Mouse (Mus musculus) midbrain, embryonic 15.5 days (tissue): ENCODE results near the gene Tmem74b. TPM values are rescaled to one million over a fixed set of nuclear protein-coding genes. Genes with fewer than 3 reads are reported as not detected.

Experiments
- ATAC-seq: fragments of 200-750 bp; cut with Nextera tagmentation; replicated peaks from 2 replicates; pipeline ENCODE4 v1.8.0; 2017; ENCODE audit warnings: moderate TSS enrichment
- H3K27ac ChIP-seq: fragments of 300-500 bp; sonication (generic); 2 replicates; pipeline ENCODE4 v1.5.1; 2015; ENCODE audit warnings: mild to moderate bottlenecking, inconsistent platforms
- H3K27me3 ChIP-seq: fragments of 300-500 bp; sonication (generic); replicated peaks from 2 replicates; pipeline ENCODE4 v1.6.1; 2015; ENCODE audit warnings: inconsistent platforms
- H3K36me3 ChIP-seq: fragments of 300-500 bp; sonication (generic); replicated peaks from 2 replicates; pipeline ENCODE4 v1.6.1; 2015; ENCODE audit warnings: inconsistent platforms
- H3K4me1 ChIP-seq: fragments of 300-500 bp; sonication (generic); 2 replicates; pipeline ENCODE4 v1.6.1; 2015; ENCODE audit warnings: inconsistent platforms
- H3K4me2 ChIP-seq: fragments of 300-500 bp; sonication (generic); 2 replicates; pipeline ENCODE4 v1.6.1; 2015; ENCODE audit warnings: inconsistent platforms, mild to moderate bottlenecking, moderate library complexity
- H3K4me3 ChIP-seq: fragments of 300-500 bp; sonication (generic); 2 replicates; pipeline ENCODE4 v1.5.1; 2015; ENCODE audit warnings: mild to moderate bottlenecking, inconsistent platforms
- H3K9ac ChIP-seq: fragments of 300-500 bp; sonication (generic); 2 replicates; pipeline ENCODE4 v1.6.1; 2015; ENCODE audit warnings: mild to moderate bottlenecking, inconsistent platforms
- H3K9me3 ChIP-seq: fragments of 300-500 bp; sonication (generic); 2 replicates; pipeline ENCODE4 v1.6.1; 2016; ENCODE audit warnings: inconsistent platforms
- WGBS: fragments of 180-500 bp; shearing (Covaris S2); methylation state at CpG from one replicate; pipeline ENCODE4 v1.1.7; 2015; ENCODE audit warnings: mixed read lengths; 5-methylcytosine and 5-hydroxymethylcytosine counted together
- polyA plus RNA-seq: library from polyadenylated mRNA; unstranded; fragments of >200 nt; fragmentation: Nextera tagmentation; extraction: Ambion mirVana; gene quantifications from 2 replicates; pipeline ENCODE4 v1.2.1, GENCODE M21; 2015

Gene Tmem74b
- polyA plus RNA-seq, 1 experiment from 2014 or later: 29.9 TPM

GRCm38 (mm10) chr2:151715526-151715925 is 13.7 kb downstream of the Tmem74b start:
- Histone ChIP-seq H3K9ac (no peak overlapping the region), H3K4me2 (no peak overlapping the region), H3K9me3 (no peaks in the 10 kb centered on the region), H3K27me3 (no peaks in the 10 kb centered on the region), H3K4me3 (no peak overlapping the region), H3K27ac (no peak overlapping the region), H3K36me3 (peaks cover 39% of the 10 kb centered on the region), H3K4me1 (no peaks in the 10 kb centered on the region)
- 97% methylated on average over 4 of the region's 4 CpGs for WGBS
- ATAC-seq: no peak

GRCm38 (mm10) chr2:151716318-151717055 is 14.7 kb downstream of the Tmem74b start:
- peaks cover 42% of the 10 kb centered on the region for H3K36me3 ChIP-seq
- H3K4me1 ChIP-seq: no peaks in the 10 kb centered on the region
- 97% methylated on average over 2 of the region's 2 CpGs for WGBS
- no peaks in the 10 kb centered on the region for H3K27me3 ChIP-seq
- H3K4me3 ChIP-seq: no peak overlapping the region
- H3K9me3 ChIP-seq: no peaks in the 10 kb centered on the region
- H3K9ac ChIP-seq: no peak overlapping the region
- H3K27ac ChIP-seq: no peak overlapping the region
- no peak overlapping the region for H3K4me2 ChIP-seq
- no peak for ATAC-seq

- Histone ChIP-seq H3K27ac (no peak overlapping the region), H3K9ac (no peak overlapping the region), H3K27me3 (no peaks in the 10 kb centered on the region), H3K4me3 (no peak overlapping the region), H3K4me1 (no peaks in the 10 kb centered on the region), H3K9me3 (no peaks in the 10 kb centered on the region), H3K36me3 (peaks cover 63% of the 10 kb centered on the region), H3K4me2 (no peak overlapping the region)
- no peak for ATAC-seq
- 92% methylated on average over 2 of the region's 2 CpGs for WGBS
These were observed 22.3 kb downstream of the Tmem74b start for GRCm38 (mm10) chr2:151724094-151724493.

- WGBS: 90% methylated on average over 8 of the region's 8 CpGs
- H3K4me1 ChIP-seq: no peaks in the 10 kb centered on the region
- no peaks in the 10 kb centered on the region for H3K9me3 ChIP-seq
- no peak overlapping the region for H3K27ac ChIP-seq
- no peak for ATAC-seq
- H3K9ac ChIP-seq: no peak overlapping the region
- H3K4me2 ChIP-seq: no peak overlapping the region
- H3K27me3 ChIP-seq: no peaks in the 10 kb centered on the region
- peaks cover 41% of the 10 kb centered on the region for H3K36me3 ChIP-seq
- no peak overlapping the region for H3K4me3 ChIP-seq
These were observed 31.5 kb downstream of the Tmem74b start for GRCm38 (mm10) chr2:151733151-151733865.

- Histone ChIP-seq H3K27me3 (no peaks in the 10 kb centered on the region), H3K9me3 (no peaks in the 10 kb centered on the region), H3K36me3 (peaks cover 22% of the 10 kb centered on the region), H3K27ac (no peak overlapping the region), H3K4me2 (no peak overlapping the region), H3K9ac (no peak overlapping the region), H3K4me1 (peaks cover 21% of the 10 kb centered on the region), H3K4me3 (no peak overlapping the region)
- ATAC-seq: no peak
- WGBS: 98% methylated on average over 6 of the region's 6 CpGs
These were observed 33.6 kb downstream of the Tmem74b start for GRCm38 (mm10) chr2:151735422-151735821.

GRCm38 (mm10) chr2:151738460-151738859 is 36.7 kb downstream of the Tmem74b start:
- Histone ChIP-seq H3K9ac (no peak overlapping the region), H3K27me3 (no peaks in the 10 kb centered on the region), H3K27ac (no peak overlapping the region), H3K4me2 (no peak overlapping the region), H3K36me3 (peaks cover 13% of the 10 kb centered on the region; the same call in 1 of the 2 replicates), H3K4me1 (peaks cover 28% of the 10 kb centered on the region), H3K9me3 (no peaks in the 10 kb centered on the region), H3K4me3 (no peak overlapping the region)
- no peak for ATAC-seq
- WGBS: 88% methylated on average over 4 of the region's 4 CpGs

GRCm38 (mm10) chr2:151739081-151739480 is 37.3 kb downstream of the Tmem74b start:
- Histone ChIP-seq H3K27ac (no peak overlapping the region), H3K27me3 (0 out of 2 replicates have a peak, but pooled peaks cover 4% of the 10 kb centered on the region), H3K36me3 (peaks cover 8% of the 10 kb centered on the region; the same call in 1 of the 2 replicates), H3K4me1 (peaks cover 28% of the 10 kb centered on the region), H3K4me3 (peak overlapping the region; percentile 64; the same call in 1 of the 2 replicates), H3K9ac (no peak overlapping the region), H3K4me2 (no peak overlapping the region), H3K9me3 (no peaks in the 10 kb centered on the region)
- 95% methylated on average over 3 of the region's 3 CpGs for WGBS
- no peak for ATAC-seq

GRCm38 (mm10) chr2:151739505-151739904 is 37.7 kb downstream of the Tmem74b start:
- Histone ChIP-seq H3K9me3 (no peaks in the 10 kb centered on the region), H3K4me2 (peak overlapping the region; percentile 78), H3K27me3 (0 out of 2 replicates have a peak, but pooled peaks cover 4% of the 10 kb centered on the region), H3K36me3 (peaks cover 5% of the 10 kb centered on the region; the same call in 1 of the 2 replicates), H3K9ac (no peak overlapping the region), H3K27ac (no peak overlapping the region), H3K4me3 (peak overlapping the region; percentile 64), H3K4me1 (peaks cover 28% of the 10 kb centered on the region)
- no peak for ATAC-seq
- 94% methylated on average over 7 of the region's 7 CpGs for WGBS

GRCm38 (mm10) chr2:151740741-151741526 is 39.1 kb downstream of the Tmem74b start:
- peak; percentile 95 for ATAC-seq
- Histone ChIP-seq H3K4me3 (peak overlapping the region; percentile 64), H3K9me3 (no peaks in the 10 kb centered on the region), H3K9ac (peak overlapping the region; percentile 74), H3K27ac (peak overlapping the region; percentile 75), H3K4me1 (peaks cover 28% of the 10 kb centered on the region), H3K27me3 (0 out of 2 replicates have a peak, but pooled peaks cover 4% of the 10 kb centered on the region), H3K4me2 (peak overlapping the region; percentile 78), H3K36me3 (no peaks in the 10 kb centered on the region)
- WGBS: under 1% methylated on average over 61 of the region's 61 CpGs

- H3K36me3 ChIP-seq: no peaks in the 10 kb centered on the region
- H3K4me3 ChIP-seq: no peak overlapping the region
- H3K4me2 ChIP-seq: no peak overlapping the region
- 97% methylated on average over 1 of the region's 1 CpGs for WGBS
- H3K4me1 ChIP-seq: peaks cover 28% of the 10 kb centered on the region
- no peak overlapping the region for H3K27ac ChIP-seq
- ATAC-seq: no peak
- H3K9ac ChIP-seq: no peak overlapping the region
- H3K9me3 ChIP-seq: no peaks in the 10 kb centered on the region
- H3K27me3 ChIP-seq: peaks cover 5% of the 10 kb centered on the region; the same call in 1 of the 2 replicates
These were observed 40.3 kb downstream of the Tmem74b start for GRCm38 (mm10) chr2:151742084-151742483.

GRCm38 (mm10) chr2:151742850-151743679 is 41.3 kb downstream of the Tmem74b start:
- Histone ChIP-seq H3K4me1 (peaks cover 28% of the 10 kb centered on the region), H3K4me3 (no peak overlapping the region), H3K9ac (no peak overlapping the region), H3K27me3 (peaks cover 10% of the 10 kb centered on the region; the same call in 1 of the 2 replicates), H3K9me3 (no peaks in the 10 kb centered on the region), H3K27ac (no peak overlapping the region), H3K4me2 (no peak overlapping the region), H3K36me3 (no peaks in the 10 kb centered on the region)
- WGBS: 65% methylated on average over 6 of the region's 6 CpGs
- ATAC-seq: no peak
